Mouse (Mus musculus): ENCODE results near the gene Gm15446. TPM values are rescaled to one million over a fixed set of nuclear protein-coding genes. Genes with fewer than 3 reads are reported as not detected.
"Not testable (repeated sequence)": the region's sequence is repeated elsewhere in the genome, so short reads cannot be mapped to it uniquely, and the experiment has no call there.

Gm15446 gene
- 10 to 100 TPM; 17.5 to 29.7 TPM for polyA plus RNA-seq (2017; shearing (Covaris generic))

- ATAC-seq: peak; percentile 98
These were observed at the start of gene Gm15446 for GRCm38 (mm10) chr5:109923261-109924071. Gene Gm15446 (plus strand): TSS chr5:109923400.

GRCm38 (mm10) chr5:109924129-109924528, 929 bp downstream of the Gm15446 start:
- ATAC-seq: not testable (repeated sequence)

GRCm38 (mm10) chr5:109924936-109925335, 1.7 kb downstream of the Gm15446 start:
- no peak for ATAC-seq

- no peak for ATAC-seq
These were observed 27.1 kb downstream of the Gm15446 start for GRCm38 (mm10) chr5:109950281-109950680.

GRCm38 (mm10) chr5:109980743-109981142, 57.5 kb downstream of the Gm15446 start:
- not testable (repeated sequence) for ATAC-seq

Other genes starting within 250 kb of the Gm15446 start
- 1 to 10 TPM; 7.2 to 9.4 TPM for gene 5430403G16Rik, start 232.4 kb upstream of the Gm15446 start, polyA plus RNA-seq (2017; shearing (Covaris generic))
- 10 to 100 TPM; 19.9 to 23.5 TPM for gene 4930522L14Rik, start 171.5 kb upstream of the Gm15446 start, polyA plus RNA-seq (2017; shearing (Covaris generic))
- gene Zfp932, start 73.1 kb downstream of the Gm15446 start, polyA plus RNA-seq (2017; shearing (Covaris generic)): 10 to 100 TPM; 29.5 to 37.3 TPM
- gene Gm17655, start 149.1 kb downstream of the Gm15446 start, polyA plus RNA-seq (2017; shearing (Covaris generic)): 10 to 100 TPM in 1 of 2 experiments, 1 to 10 TPM in 1; 7.3 to 14.2 TPM
- 1 to 10 TPM; 2.0 to 3.1 TPM for gene Gm35315, start 171.0 kb downstream of the Gm15446 start, polyA plus RNA-seq (2017; shearing (Covaris generic))
- 1 to 10 TPM in 1 of 2 experiments, under 1 TPM in 1; 0.89 to 2.3 TPM for gene Plcxd1, start 176.6 kb downstream of the Gm15446 start, polyA plus RNA-seq (2017; shearing (Covaris generic))
- gene Gtpbp6, start 184.8 kb downstream of the Gm15446 start, polyA plus RNA-seq (2017; shearing (Covaris generic)): 10 to 100 TPM; 10.9 to 18.3 TPM
- gene Zfp605, start 186.7 kb downstream of the Gm15446 start, polyA plus RNA-seq (2017; shearing (Covaris generic)): 1 to 10 TPM; 4.0 to 4.5 TPM
- gene Chfr, start 212.4 kb downstream of the Gm15446 start, polyA plus RNA-seq (2017; shearing (Covaris generic)): 10 to 100 TPM; 51.4 to 68.2 TPM